Mouse (Mus musculus): Measurements from ENCODE around the gene Vegfa. TPM values are rescaled to one million over a fixed set of nuclear protein-coding genes. Genes with fewer than 3 reads are reported as not detected.

The Vegfa gene
- polyA plus RNA-seq, 1 experiment from 2014 or later = 5.0 TPM

Other genes with a start within 250 kb of the Vegfa start
- 143 and 152 TPM in 2 replicates for gene Mrps18a, start 78.6 kb upstream of the Vegfa start, polyA plus RNA-seq (2014; fragmentation: Nextera tagmentation; extraction: Ambion mirVana)
- 30.9 and 46.7 TPM in 2 replicates for gene Rsph9, start 111.8 kb upstream of the Vegfa start, polyA plus RNA-seq (2014; fragmentation: Nextera tagmentation; extraction: Ambion mirVana)
- gene Mad2l1bp, start 121.2 kb upstream of the Vegfa start, polyA plus RNA-seq (2014; fragmentation: Nextera tagmentation; extraction: Ambion mirVana) = 21.4 and 24.9 TPM in 2 replicates
- gene Gtpbp2, start 128.7 kb upstream of the Vegfa start, polyA plus RNA-seq (2014; fragmentation: Nextera tagmentation; extraction: Ambion mirVana) = 28.1 and 31.3 TPM in 2 replicates
- 7.8 and 8.4 TPM in 2 replicates for gene Polh, start 170.3 kb upstream of the Vegfa start, polyA plus RNA-seq (2014; fragmentation: Nextera tagmentation; extraction: Ambion mirVana)
- 40.5 and 49.4 TPM in 2 replicates for gene Xpo5, start 170.4 kb upstream of the Vegfa start, polyA plus RNA-seq (2014; fragmentation: Nextera tagmentation; extraction: Ambion mirVana)
- 80.4 and 83.6 TPM in 2 replicates for gene Polr1c, start 215.7 kb upstream of the Vegfa start, polyA plus RNA-seq (2014; fragmentation: Nextera tagmentation; extraction: Ambion mirVana)
- gene Yipf3, start 215.7 kb upstream of the Vegfa start, polyA plus RNA-seq (2014; fragmentation: Nextera tagmentation; extraction: Ambion mirVana) = 91.5 and 101 TPM in 2 replicates
- gene Lrrc73, start 221.2 kb upstream of the Vegfa start, polyA plus RNA-seq (2014; fragmentation: Nextera tagmentation; extraction: Ambion mirVana) = 9.1 and 10.1 TPM in 2 replicates